7 mouse cellular contexts compared by ENCODE assay signal in genomic region chr3:116561315-116561714, GRCm38 (mm10). TPM values are rescaled to one million over a fixed set of nuclear protein-coding genes. Genes with fewer than 3 reads are reported as not detected.
DNase-seq lines count a peak whose midpoint lies in the region; ATAC-seq lines count a peak whose summit lies in the region.
"Not testable (repeated sequence)": the region's sequence is repeated elsewhere in the genome, so short reads cannot be mapped to it uniquely, and the experiment has no call there.

No protein-coding gene starts in this region.

- not testable (repeated sequence) for H3K4me1 ChIP-seq in heart, embryonic 10.5 days; heart, embryonic 16.5 days (ENCODE audit: control insufficient read depth, insufficient read depth, low read length)

- 94% methylated on average over 14 of the region's 14 CpGs for WGBS in heart, embryonic 10.5 days
- WGBS in heart, embryonic 16.5 days: 95% methylated on average over 13 of the region's 14 CpGs

- DNase-seq in adrenal gland, postnatal 36 days: peak; percentile 23 to 27
- peak; percentile 39 to 52 for DNase-seq in cerebellum, postnatal 14 days
- not testable (repeated sequence) for DNase-seq in heart, embryonic 10.5 days (ENCODE audit: low spot score)
- DNase-seq in layer of hippocampus, postnatal 10 days (ENCODE audit: low spot score in 2 of 2): peak; percentile 12 to 23
- DNase-seq in right cerebral cortex, postnatal 4 days: peak; percentile 18
- DNase-seq in thymus, postnatal 25 days: peak; percentile 17

- H3K4me2 ChIP-seq in heart, embryonic 16.5 days (ENCODE audit: low read depth, low read length): not testable (repeated sequence)

- H3K27ac ChIP-seq in heart, embryonic 10.5 days: peak overlapping the region; percentile 93; the same call in 1 of the 2 replicates
- H3K27ac ChIP-seq in heart, embryonic 16.5 days (ENCODE audit: low read length): peak overlapping the region; percentile 97; the same call in 1 of the 2 replicates

- not testable (repeated sequence) for H3K9ac ChIP-seq in heart, embryonic 16.5 days (ENCODE audit: low read length)

- peaks cover 13% of the 10 kb centered on the region for H3K36me3 ChIP-seq in heart, embryonic 10.5 days
- not testable (repeated sequence) for H3K36me3 ChIP-seq in heart, embryonic 16.5 days (ENCODE audit: control insufficient read depth, insufficient read depth)

- ATAC-seq in heart, embryonic 16.5 days (replicated peaks; ENCODE audit: extremely low read depth, insufficient read depth, low FRiP score): not testable (repeated sequence)

- not testable (repeated sequence) for H3K4me3 ChIP-seq in heart, embryonic 10.5 days; heart, embryonic 16.5 days (ENCODE audit: low read length)

- not testable (repeated sequence) for H3K9me3 ChIP-seq in heart, embryonic 10.5 days; heart, embryonic 16.5 days (replicated peaks; ENCODE audit: control insufficient read depth, low read length)

- H3K27me3 ChIP-seq in heart, embryonic 10.5 days (ENCODE audit: insufficient read depth, poor library complexity, severe bottlenecking); heart, embryonic 16.5 days (ENCODE audit: control insufficient read depth, insufficient read depth, low read length): not testable (repeated sequence)

RNA-seq across cellular contexts. Expression of gene Lrrc39, which starts 1.5 kb away (rescaled TPM):
- total RNA-seq in adrenal gland, postnatal 36 days (2021): 1 to 10 TPM; 1.6 to 2.9 TPM
- 23.1 and 37.4 TPM in 2 replicates for polyA plus RNA-seq in heart, embryonic 10.5 days (2016; fragmentation: Nextera tagmentation; extraction: Ambion mirVana)
- 33.0 and 37.1 TPM in 2 replicates for polyA plus RNA-seq in heart, embryonic 16.5 days (2015; fragmentation: Nextera tagmentation; extraction: Ambion mirVana)
- total RNA-seq in layer of hippocampus, postnatal 10 days (2021): under 1 TPM; 0.25 to 0.27 TPM

RNA-seq across cellular contexts. Expression of gene Sass6, which starts 33.5 kb away (rescaled TPM):
- 1 to 10 TPM; 2.6 to 3.3 TPM for total RNA-seq in adrenal gland, postnatal 36 days (2021)
- 21.7 and 21.9 TPM in 2 replicates for polyA plus RNA-seq in heart, embryonic 10.5 days (2016; fragmentation: Nextera tagmentation; extraction: Ambion mirVana)
- 11.3 and 14.0 TPM in 2 replicates for polyA plus RNA-seq in heart, embryonic 16.5 days (2015; fragmentation: Nextera tagmentation; extraction: Ambion mirVana)
- total RNA-seq in layer of hippocampus, postnatal 10 days (2021): 10 to 100 TPM in 1 of 2 experiments, 1 to 10 TPM in 1; 9.6 to 11.4 TPM

RNA-seq across cellular contexts. Expression of gene Dbt, which starts 48.4 kb away (rescaled TPM):
- 10 to 100 TPM; 59.1 to 87.6 TPM for total RNA-seq in adrenal gland, postnatal 36 days (2021)
- polyA plus RNA-seq in heart, embryonic 10.5 days (2016; fragmentation: Nextera tagmentation; extraction: Ambion mirVana): 23.7 and 27.0 TPM in 2 replicates
- 24.7 and 25.3 TPM in 2 replicates for polyA plus RNA-seq in heart, embryonic 16.5 days (2015; fragmentation: Nextera tagmentation; extraction: Ambion mirVana)
- 10 to 100 TPM; 16.7 to 22.2 TPM for total RNA-seq in layer of hippocampus, postnatal 10 days (2021)

RNA-seq across cellular contexts. Expression of gene Trmt13, which starts 53.1 kb away (rescaled TPM):
- total RNA-seq in adrenal gland, postnatal 36 days (2021): 10 to 100 TPM; 11.3 to 14.7 TPM
- 18.6 and 24.8 TPM in 2 replicates for polyA plus RNA-seq in heart, embryonic 10.5 days (2016; fragmentation: Nextera tagmentation; extraction: Ambion mirVana)
- 16.8 and 18.9 TPM in 2 replicates for polyA plus RNA-seq in heart, embryonic 16.5 days (2015; fragmentation: Nextera tagmentation; extraction: Ambion mirVana)
- total RNA-seq in layer of hippocampus, postnatal 10 days (2021): 10 to 100 TPM; 14.0 to 17.5 TPM

RNA-seq across cellular contexts. Expression of gene Rtca, which starts 53.3 kb away (rescaled TPM):
- 10 to 100 TPM; 32.3 to 34.4 TPM for total RNA-seq in adrenal gland, postnatal 36 days (2021)
- polyA plus RNA-seq in heart, embryonic 10.5 days (2016; fragmentation: Nextera tagmentation; extraction: Ambion mirVana): 83.6 and 92.1 TPM in 2 replicates
- polyA plus RNA-seq in heart, embryonic 16.5 days (2015; fragmentation: Nextera tagmentation; extraction: Ambion mirVana): 52.3 and 52.9 TPM in 2 replicates
- total RNA-seq in layer of hippocampus, postnatal 10 days (2021): 10 to 100 TPM; 68.1 to 70.0 TPM
